Mouse (Mus musculus) gastrocnemius, adult 18-20 months (tissue): ENCODE results near the gene Fgg. TPM values are rescaled to one million over a fixed set of nuclear protein-coding genes. Genes with fewer than 3 reads are reported as not detected.

Experiments used
- DNase-seq: peaks from one replicate; pipeline ENCODE4 v3.0.0; 2021; ENCODE audit warnings: low spot score
- long read RNA-seq, 2 experiments: library from polyadenylated mRNA; stranded (forward); transcript quantifications; one replicate each; pipeline ENCODE4 v2.0.0; 2021
- total RNA-seq, 2 experiments: library from RNA; stranded (reverse); gene quantifications; 2 replicates each; pipeline ENCODE4 v1.2.3; 2021

The Fgg gene
- total RNA-seq: 1 to 10 TPM in 1 of 2 experiments, not detected in 1; 1.4 TPM
- long read RNA-seq, experiment 1: 0 reads
- long read RNA-seq, experiment 2: 0 reads

DNA sequence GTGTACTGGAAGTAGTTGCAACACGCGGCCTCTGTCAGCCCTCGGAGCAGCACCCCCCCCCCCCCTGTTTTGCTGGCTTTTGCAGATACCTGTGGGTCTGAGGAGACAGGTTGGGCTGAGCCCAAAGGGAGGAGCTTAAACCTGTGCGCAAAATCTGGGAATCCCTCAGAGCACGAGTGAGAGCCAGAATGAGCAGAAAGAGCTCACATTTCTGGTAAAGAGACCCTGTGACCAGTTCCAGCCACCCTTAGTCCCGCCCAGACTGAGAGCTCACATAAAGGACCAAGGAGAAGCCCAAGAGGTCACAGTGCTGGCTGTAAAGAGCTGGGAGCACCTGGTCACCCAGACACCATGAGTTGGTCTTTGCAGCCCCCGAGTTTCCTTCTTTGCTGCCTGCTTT is at the start of gene Fgg:
Fgg (plus strand) TSS at position 168 of the 400 bp plus-strand sequence.
- no peak for DNase-seq

DNA sequence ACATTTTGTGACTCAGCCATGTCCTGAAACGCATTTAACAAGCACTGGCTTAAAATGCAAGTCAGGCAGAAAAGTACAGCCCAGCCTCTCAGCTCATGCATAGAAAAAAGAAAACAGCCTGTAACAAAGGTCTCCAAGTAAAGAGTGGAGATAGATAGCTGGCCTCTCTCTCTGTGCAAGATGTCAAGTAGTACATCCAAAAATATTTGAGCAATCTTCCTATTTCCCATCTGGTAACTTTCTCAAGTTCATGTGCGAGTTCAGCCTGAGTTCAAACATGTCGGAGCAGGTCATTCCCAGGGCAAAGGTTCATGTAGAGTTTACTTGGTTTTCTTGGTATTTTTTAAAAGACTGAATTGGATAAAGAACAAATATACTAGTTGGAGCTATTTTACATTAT is 36.5 kb upstream of the Fgg start:
- no peak for DNase-seq

- DNase-seq: peak; percentile 14
Measured at GRCm38 (mm10) chr3:82980818-82981217, 26.7 kb upstream of the Fgg start.

DNA sequence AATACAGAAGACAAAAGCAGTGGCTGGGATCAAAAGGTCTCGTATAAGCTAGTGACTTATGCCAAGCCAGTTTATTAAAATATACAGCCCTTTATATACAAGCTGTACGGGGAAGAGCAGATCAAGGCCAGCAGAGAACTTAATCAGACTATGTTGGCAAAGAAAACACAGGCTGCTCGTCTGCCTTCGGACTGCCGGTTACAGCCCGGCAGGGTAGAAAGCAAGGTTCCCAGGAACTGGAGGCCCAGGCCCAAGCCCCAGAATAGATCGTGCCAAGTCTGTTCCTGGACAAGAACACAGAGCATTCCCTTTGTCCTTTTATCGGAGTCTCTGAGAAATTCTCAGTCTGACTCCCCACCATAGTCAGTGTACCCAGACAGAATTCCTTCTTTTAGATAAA is 25.7 kb upstream of the Fgg start:
- no peak for DNase-seq

DNA sequence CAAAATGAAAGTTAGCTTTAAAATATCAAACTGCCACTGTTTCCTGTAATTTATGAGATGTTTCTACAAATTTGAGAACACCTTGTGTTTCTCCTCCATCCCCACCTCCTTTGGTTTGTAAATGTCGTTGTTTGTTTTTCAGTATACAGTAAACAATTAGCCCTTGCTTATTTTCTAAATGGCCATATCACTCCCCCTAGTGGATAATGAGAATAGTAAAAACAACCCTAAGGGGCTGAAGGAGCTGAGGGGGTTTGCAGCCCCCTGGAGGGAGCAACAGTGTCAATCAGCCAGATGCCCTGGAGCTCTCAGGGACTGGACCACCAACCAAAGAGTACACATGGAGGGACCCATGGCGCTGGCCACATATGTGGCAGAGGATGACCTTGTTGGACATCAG is 22.7 kb upstream of the Fgg start:
- no peak for DNase-seq

DNA sequence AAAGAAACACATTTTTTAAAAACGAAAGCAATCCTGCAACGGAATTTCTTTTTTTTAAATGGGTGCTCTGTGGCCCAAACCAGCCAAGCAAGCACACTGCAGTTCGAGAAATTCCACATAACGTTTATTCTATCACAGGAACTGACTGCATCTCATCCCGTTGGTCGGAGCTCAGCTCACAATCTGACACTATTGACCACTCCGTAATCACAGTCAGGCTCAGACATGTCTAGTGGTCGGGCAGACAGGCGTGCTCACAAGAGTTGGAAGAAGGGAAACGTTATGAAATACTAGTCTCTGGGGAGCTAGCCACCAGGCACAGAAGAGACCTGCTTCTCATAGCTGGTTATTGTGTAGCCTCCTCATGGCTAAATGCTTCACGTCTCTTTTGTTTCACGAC is 15.6 kb upstream of the Fgg start:
- DNase-seq: no peak

DNA sequence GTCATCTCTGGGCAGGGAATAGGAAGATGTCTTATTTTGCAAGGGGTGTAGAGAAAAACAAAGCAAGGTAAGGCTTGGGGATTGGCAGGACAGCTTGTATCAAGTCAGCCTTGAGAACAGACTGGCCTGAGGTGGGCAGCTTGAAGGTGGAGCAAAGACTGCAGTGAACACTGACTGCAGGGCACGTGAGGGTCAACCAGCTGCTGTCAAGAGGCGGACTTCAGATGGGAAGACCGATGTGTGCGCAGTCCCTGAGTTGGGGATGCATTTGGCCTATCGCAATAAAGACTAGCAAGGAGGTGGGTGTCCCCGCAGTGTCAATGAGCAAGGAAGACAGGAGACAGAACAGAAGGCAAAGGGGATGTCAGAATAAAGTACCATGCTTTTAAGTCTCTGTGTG is 14.6 kb upstream of the Fgg start:
- no peak for DNase-seq

GRCm38 (mm10) chr3:82995368-82995767 is 12.2 kb upstream of the Fgg start:
- DNase-seq: peak; percentile 9

DNA sequence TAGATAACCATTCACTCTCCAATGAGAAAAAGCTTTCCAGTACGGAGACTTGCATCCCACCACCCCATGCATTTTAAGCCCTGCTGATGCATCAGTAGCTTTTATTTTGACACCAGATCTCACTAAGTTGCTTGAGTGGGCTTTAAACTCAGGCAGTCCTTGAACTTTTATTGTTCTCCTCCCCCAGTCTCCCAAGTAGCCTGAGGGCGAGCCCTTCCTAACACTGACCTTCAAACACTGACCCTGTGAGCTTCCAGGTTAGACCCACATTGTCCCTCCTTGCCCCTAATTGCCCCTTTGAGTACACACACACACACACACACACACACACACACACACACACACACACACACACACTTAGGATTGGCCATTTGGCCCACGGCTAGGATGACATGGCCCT is 10.9 kb upstream of the Fgg start:
- no peak for DNase-seq

DNA sequence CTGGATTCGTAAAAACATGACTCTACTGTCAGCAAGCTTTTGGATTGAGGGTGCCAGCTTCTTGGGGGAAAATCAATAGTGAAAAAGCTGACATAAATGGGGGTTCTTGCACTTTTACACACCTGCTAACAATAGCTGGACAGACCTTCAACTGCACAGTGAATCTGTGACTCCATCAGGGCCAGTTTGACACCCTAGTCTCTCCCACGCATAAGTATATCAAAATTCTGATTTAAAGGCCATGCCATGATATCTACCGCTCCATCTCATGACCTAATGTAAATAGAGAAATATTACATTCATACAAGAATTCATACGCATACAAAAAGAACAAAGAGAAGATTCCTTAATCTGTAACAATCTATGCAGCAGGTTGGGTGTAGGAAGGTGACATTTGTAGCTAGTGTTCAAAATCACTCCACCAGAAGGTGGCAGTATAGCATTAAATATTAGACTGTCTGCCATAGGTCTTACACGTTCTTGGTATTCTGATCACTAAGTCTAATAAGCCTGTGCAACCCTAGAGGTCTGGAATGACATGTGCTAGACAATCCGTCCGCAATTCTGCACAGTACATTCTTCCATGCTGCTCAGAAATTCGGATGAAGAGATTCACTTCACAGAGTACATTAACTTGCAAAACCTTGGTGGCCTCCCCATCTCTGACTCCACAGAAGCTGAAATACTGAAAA is 8.6 kb upstream of the Fgg start:
- DNase-seq: peak; percentile 58

DNA sequence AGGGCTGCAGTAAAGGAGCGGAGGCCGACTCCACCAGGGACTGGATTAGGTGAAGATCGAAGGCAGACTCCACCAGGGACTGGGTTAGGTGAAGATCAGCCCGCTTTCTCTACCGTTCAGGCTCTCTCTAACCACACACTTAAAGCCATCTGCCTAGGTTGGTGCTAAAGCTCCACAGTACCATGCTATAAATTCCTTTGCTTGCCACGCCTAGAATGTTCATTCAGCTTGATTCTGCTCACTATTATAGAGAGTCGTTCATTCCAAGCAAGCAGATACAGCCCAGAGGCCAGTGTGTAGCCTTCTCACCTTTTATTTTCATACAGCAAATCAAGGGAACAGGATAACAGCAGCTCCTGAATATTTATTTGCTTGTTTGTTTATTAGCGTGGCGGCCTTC is 7.5 kb upstream of the Fgg start:
- DNase-seq: no peak

GRCm38 (mm10) chr3:83002191-83002590 is 5.3 kb upstream of the Fgg start:
- DNase-seq: peak; percentile 22

DNA sequence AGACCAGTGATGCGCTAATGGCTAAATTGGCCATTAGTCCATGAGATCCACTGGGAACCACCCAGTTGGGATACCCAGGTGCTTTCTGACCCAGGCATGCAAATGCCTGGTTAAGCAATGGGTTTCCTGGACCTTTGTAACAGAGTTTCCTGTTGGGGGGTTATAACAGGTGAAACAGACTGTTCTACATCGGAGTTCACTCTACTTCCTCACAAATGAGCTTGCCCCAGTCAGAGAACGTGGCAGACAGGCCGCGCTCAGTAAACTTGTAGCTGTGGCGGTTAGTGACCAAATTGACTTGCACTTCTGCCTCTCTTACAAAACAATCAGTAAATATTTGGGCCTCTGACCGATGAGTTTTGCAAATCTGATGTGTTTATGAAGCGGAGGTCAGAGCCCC is 4.5 kb upstream of the Fgg start:
- no peak for DNase-seq

GRCm38 (mm10) chr3:83004801-83005200 is 2.7 kb upstream of the Fgg start:
- DNase-seq: no peak

DNA sequence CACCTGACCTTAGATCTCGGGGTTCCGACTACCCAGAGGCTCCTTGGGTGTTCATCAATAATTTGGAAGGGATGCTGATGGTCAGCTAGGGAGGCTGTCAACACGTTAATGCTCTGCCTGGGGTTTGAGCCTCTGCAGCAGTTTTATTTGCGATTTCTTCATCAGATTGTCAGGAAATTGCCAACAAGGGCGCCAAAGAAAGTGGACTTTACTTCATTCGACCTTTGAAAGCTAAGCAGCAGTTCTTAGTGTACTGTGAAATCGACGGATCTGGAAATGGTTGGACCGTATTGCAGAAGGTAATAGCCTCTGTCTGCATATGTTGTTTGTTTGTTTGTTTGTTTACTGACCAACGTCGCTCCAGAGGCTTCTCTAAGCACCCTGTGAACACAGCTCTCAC is 2.8 kb downstream of the Fgg start:
- DNase-seq: no peak

DNA sequence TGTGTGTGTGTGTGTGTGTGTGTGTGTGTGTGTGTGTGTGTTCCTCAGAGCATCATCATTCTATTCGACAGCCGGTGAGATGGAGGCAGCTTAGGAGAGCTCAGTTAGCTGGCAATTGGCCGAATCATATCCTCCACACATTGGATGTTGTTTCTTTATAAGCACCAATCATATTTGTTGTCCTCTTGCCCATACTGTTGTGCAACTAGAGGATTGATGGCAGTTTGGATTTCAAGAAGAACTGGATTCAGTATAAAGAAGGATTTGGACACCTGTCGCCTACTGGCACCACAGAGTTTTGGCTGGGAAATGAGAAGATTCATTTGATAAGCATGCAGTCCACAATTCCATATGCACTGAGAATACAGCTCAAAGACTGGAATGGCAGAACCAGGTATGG is 3.6 kb downstream of the Fgg start:
- no peak for DNase-seq

- no peak for DNase-seq
Measured at GRCm38 (mm10) chr3:83011565-83011964, 4.0 kb downstream of the Fgg start.

- no peak for DNase-seq
Measured at GRCm38 (mm10) chr3:83012636-83013035, 5.1 kb downstream of the Fgg start.

DNA sequence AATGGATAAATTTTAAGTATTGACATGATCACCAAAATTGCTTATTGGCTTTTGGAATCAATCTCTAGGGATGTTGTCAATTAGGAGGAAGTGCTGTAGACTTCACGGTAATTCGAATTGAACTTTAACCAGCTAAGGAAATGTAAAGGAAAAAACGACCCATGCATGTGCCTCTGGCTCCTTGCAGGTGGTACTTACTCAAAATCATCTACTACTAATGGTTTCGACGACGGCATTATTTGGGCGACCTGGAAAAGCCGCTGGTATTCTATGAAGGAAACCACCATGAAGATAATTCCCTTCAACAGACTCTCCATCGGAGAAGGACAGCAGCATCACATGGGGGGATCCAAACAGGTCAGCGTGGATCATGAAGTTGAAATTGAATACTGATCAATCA is 6.4 kb downstream of the Fgg start:
- DNase-seq: no peak

DNA sequence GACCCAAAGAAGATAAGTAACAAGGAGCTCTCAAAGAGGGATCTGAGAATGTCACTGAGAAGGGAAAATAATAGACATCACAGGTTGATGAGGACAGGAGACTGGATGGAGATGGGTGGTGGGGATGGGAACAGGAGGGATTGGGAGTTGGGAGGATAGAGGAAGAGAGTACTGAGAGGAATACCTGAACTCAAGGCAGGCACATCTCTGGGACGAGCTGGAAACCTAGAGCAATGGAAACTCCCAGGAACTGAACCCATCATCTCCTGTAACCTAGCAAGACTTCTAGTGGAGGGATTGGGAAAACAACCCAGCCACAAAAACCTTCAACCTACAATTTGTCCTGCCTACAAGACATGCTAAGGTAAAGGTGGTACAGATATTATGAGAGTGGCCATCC is 8.7 kb downstream of the Fgg start:
- DNase-seq: no peak

DNA sequence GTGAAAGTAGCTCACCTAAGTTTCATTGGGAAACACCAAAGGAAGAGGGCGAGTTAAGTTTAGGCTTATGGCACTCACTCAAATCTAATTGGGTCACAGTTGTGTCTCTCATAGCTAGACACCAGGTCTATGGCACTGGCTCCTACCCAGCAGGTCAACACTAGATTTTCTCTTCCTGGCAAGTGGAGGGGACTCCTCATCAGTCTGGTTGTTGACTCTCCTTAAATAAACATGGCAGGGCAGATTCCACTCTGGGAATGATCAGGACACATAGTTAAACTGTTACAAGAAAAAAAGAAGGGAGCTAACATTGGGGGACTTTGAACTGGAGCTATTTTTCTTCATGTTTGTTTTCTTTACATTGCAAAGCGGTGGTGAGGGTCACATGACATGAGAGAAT is 12.9 kb downstream of the Fgg start:
- DNase-seq: no peak

GRCm38 (mm10) chr3:83021176-83021575 is 13.7 kb downstream of the Fgg start:
- DNase-seq: no peak

DNA sequence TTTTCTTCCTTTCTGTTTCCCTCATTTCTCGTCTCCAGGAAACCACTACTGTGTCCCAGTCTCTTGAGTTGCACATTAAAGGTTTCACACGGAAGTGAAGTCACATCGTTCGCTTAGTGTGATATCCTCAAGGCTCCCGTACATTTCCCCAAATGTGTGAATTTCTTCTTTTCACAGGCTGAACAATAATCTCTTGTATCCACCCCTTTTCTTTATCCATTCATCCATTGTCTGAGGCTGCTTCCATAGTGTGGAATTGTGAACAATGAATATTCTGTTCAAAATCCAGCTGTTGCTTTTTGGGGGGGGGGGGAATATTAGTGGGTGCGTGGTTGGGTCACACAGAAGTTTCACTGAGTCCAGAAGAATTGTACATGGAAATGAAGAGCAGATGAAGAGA is 17.5 kb downstream of the Fgg start:
- DNase-seq: no peak
